Mouse (Mus musculus) gastrocnemius, adult 2 months (tissue): ENCODE measurements at regions not wholly inside any gene's neighbourhood (a gene's known extent, or its start where the extent isn't known, plus 50 kb on each side); places are given as distances from the start of the nearest gene placed in this dataset.

Source experiments
- DNase-seq: peaks from one replicate; pipeline ENCODE4 v3.0.0; 2022
- H3K27ac ChIP-seq: fragments of 200-600 bp; 2 replicates; pipeline ENCODE4 v1.8.1; 2022; ENCODE audit warnings: mild to moderate bottlenecking
- H3K4me3 ChIP-seq: fragments of 200-600 bp; 2 replicates; pipeline ENCODE4 v1.8.1; 2022; ENCODE audit warnings: mild to moderate bottlenecking, moderate library complexity
- CTCF ChIP-seq: fragments of 200-600 bp; IDR thresholded peaks from 2 replicates; pipeline ENCODE4 v1.8.1; 2022; ENCODE audit warnings: antibody characterized with exemption, mild to moderate bottlenecking, moderate library complexity
- intact Hi-C: fragments of 180-260 bp; cut with DNase I; formaldehyde crosslinking; loops from one replicate; pipeline ENCODE4 v1.15.1; 2025

GRCm38 (mm10) chr10:92135521-92135920, 586.7 kb downstream of the Nedd1 start:
- intact Hi-C loops: no loop called here
- no peak for TF ChIP-seq CTCF
- H3K4me3 ChIP-seq: no peak overlapping the region
- no peak for DNase-seq
- no peak overlapping the region for H3K27ac ChIP-seq

GRCm38 (mm10) chr10:92112790-92113189, 609.4 kb downstream of the Nedd1 start:
- H3K4me3 ChIP-seq: no peak overlapping the region
- intact Hi-C loops: no loop called here
- TF ChIP-seq CTCF: no peak
- H3K27ac ChIP-seq: no peak overlapping the region
- DNase-seq: no peak

GRCm38 (mm10) chr10:92106331-92106730, 615.9 kb downstream of the Nedd1 start:
- intact Hi-C loops: no loop called here
- no peak overlapping the region for H3K27ac ChIP-seq
- DNase-seq: no peak
- no peak for TF ChIP-seq CTCF
- H3K4me3 ChIP-seq: no peak overlapping the region

GRCm38 (mm10) chr10:92103887-92104286, 618.3 kb downstream of the Nedd1 start:
- Histone ChIP-seq H3K27ac (no peak overlapping the region), H3K4me3 (no peak overlapping the region)
- DNase-seq: no peak
- no peak for TF ChIP-seq CTCF
- intact Hi-C loops: no loop called here

GRCm38 (mm10) chr10:92102755-92103154, 619.5 kb downstream of the Nedd1 start:
- Histone ChIP-seq H3K4me3 (no peak overlapping the region), H3K27ac (no peak overlapping the region)
- intact Hi-C loops: no loop called here
- no peak for DNase-seq
- no peak for TF ChIP-seq CTCF

- intact Hi-C loops: no loop called here
These were observed 624.7 kb downstream of the Nedd1 start for GRCm38 (mm10) chr10:92097562-92097961.

GRCm38 (mm10) chr10:92097081-92097480, 625.1 kb downstream of the Nedd1 start:
- no peak overlapping the region for H3K27ac ChIP-seq
- no peak for TF ChIP-seq CTCF
- intact Hi-C loops: no loop called here
- DNase-seq: no peak
- no peak overlapping the region for H3K4me3 ChIP-seq

More at GRCm38 (mm10) chr10:92097562-92097961, 624.7 kb downstream of the Nedd1 start:
- TF ChIP-seq CTCF: no peak
- Histone ChIP-seq H3K4me3 (no peak overlapping the region), H3K27ac (no peak overlapping the region)
- DNase-seq: no peak

- intact Hi-C loops: no loop called here
- no peak overlapping the region for H3K4me3 ChIP-seq
- H3K27ac ChIP-seq: no peak overlapping the region
- no peak for TF ChIP-seq CTCF
- DNase-seq: no peak
These were observed 630.5 kb downstream of the Nedd1 start for GRCm38 (mm10) chr10:92091480-92092395.

GRCm38 (mm10) chr10:92082111-92082510, 640.1 kb downstream of the Nedd1 start:
- TF ChIP-seq CTCF: no peak
- DNase-seq: peak; percentile 24
- H3K27ac ChIP-seq: no peak overlapping the region
- H3K4me3 ChIP-seq: no peak overlapping the region
- intact Hi-C loops: no loop called here

- DNase-seq: no peak
- Histone ChIP-seq H3K4me3 (no peak overlapping the region), H3K27ac (no peak overlapping the region)
- no peak for TF ChIP-seq CTCF
- intact Hi-C loops: no loop called here
These were observed 641.0 kb downstream of the Nedd1 start for GRCm38 (mm10) chr10:92081199-92081598.

- intact Hi-C loops: no loop called here
- no peak overlapping the region for H3K4me3 ChIP-seq
- DNase-seq: no peak
- H3K27ac ChIP-seq: no peak overlapping the region
- TF ChIP-seq CTCF: no peak
These were observed 642.8 kb downstream of the Nedd1 start for GRCm38 (mm10) chr10:92079421-92079820.

GRCm38 (mm10) chr10:92077291-92077690, 644.9 kb downstream of the Nedd1 start:
- intact Hi-C loops: no loop called here
- Histone ChIP-seq H3K27ac (no peak overlapping the region), H3K4me3 (no peak overlapping the region)
- DNase-seq: no peak
- no peak for TF ChIP-seq CTCF

GRCm38 (mm10) chr10:92076754-92077153, 645.5 kb downstream of the Nedd1 start:
- DNase-seq: no peak
- no peak overlapping the region for H3K27ac ChIP-seq
- no peak overlapping the region for H3K4me3 ChIP-seq
- intact Hi-C loops: no loop called here
- TF ChIP-seq CTCF: no peak

- no peak for DNase-seq
- TF ChIP-seq CTCF: no peak
- Histone ChIP-seq H3K27ac (no peak overlapping the region), H3K4me3 (no peak overlapping the region)
- intact Hi-C loops: no loop called here
These were observed 646.8 kb downstream of the Nedd1 start for GRCm38 (mm10) chr10:92075469-92075868.
